Mouse (Mus musculus) B cell, adult (primary cell): Measurements from ENCODE around the gene Adar. TPM values are rescaled to one million over a fixed set of nuclear protein-coding genes. Genes with fewer than 3 reads are reported as not detected.

Experiments used
- total RNA-seq: library from RNA; stranded (reverse); gene quantifications from 4 replicates; pipeline ENCODE4 v1.2.4, GENCODE M21; 2023; ENCODE audit not compliant: inconsistent age

Gene Adar
- total RNA-seq, result 171 to 204 TPM (median 180 TPM) in 4 replicates

GRCm38 (mm10) chr3:89714359-89715206 lies at the start of gene Adar:
Adar (plus strand) TSS chr3:89715022.

GRCm38 (mm10) chr3:89764119-89764724 lies 49.4 kb downstream of the Adar start, which contains the start of gene Chrnb2:
Chrnb2 (minus strand) TSS chr3:89764632.

GRCm38 (mm10) chr3:89772968-89773709 lies 58.3 kb downstream of the Adar start, which contains the start of gene Ube2q1:
Ube2q1 (plus strand) TSS chr3:89773616.

Other genes starting within 250 kb of the Adar start
- not detected in 4 replicates for gene Kcnn3, start 194.9 kb upstream of the Adar start, total RNA-seq
- 1.2 to 1.7 TPM (median 1.4 TPM) in 4 replicates for gene Chrnb2, start 49.6 kb downstream of the Adar start, total RNA-seq
- 113 to 123 TPM (median 122 TPM) in 4 replicates for gene Ube2q1, start 58.6 kb downstream of the Adar start, total RNA-seq
- not detected in 4 replicates for gene She, start 116.3 kb downstream of the Adar start, total RNA-seq
- 13.6 to 18.3 TPM (median 14.7 TPM) in 4 replicates for gene Il6ra, start 198.2 kb downstream of the Adar start, total RNA-seq
- 51.2 to 87.2 TPM (median 63.8 TPM) in 4 replicates for gene Atp8b2, start 248.5 kb downstream of the Adar start, total RNA-seq